Mouse (Mus musculus) thymus, postnatal 0 days (tissue): ENCODE data around the gene Rfc5. TPM values are rescaled to one million over a fixed set of nuclear protein-coding genes. Genes with fewer than 3 reads are reported as not detected.

Experiments used
- DNase-seq: peaks from one replicate; pipeline ENCODE4 v3.0.0-alpha.2; 2015; ENCODE audit warnings: low spot score
- polyA plus RNA-seq: library from polyadenylated mRNA; unstranded; fragments of >200 nt; fragmentation: Nextera tagmentation; extraction: Ambion mirVana; gene quantifications from 2 replicates; pipeline ENCODE4 v1.2.1, GENCODE M21; 2015

Gene Rfc5
- polyA plus RNA-seq, 1 experiment from 2014 or later: 95.8 TPM

DNA sequence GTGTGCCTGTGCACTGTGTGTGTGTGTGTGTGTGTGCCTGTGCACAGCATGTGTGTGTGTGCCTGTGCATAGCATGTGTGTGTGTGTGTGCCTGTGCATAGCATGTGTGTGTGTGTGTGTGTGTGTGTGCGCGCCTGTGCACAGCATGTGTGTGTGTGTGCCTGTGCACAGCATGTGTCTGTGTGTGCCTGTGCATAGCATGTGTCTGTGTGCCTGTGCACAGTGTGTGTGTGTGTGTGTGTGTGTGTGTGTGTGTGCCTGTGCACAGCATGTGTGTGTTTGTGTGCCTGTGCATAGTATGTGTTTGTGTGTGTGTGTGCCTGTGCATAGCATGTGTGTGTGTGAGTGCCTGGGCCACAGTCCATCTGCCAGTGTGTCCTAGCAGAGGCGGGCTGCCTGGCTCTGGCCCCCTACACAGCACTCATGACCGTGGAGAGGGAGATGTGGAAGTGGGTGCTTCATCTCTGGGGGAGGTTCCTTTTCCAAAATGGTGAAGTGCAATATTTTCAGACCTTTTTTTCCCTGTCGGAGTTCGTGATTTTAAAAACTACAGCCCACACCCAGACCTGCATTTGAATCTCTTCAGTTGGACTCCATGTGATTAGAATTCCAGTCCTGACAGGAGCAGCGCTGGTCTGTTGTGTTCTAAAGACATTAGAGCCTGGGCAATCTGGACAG lies 14.3 kb downstream of the Rfc5 start:
- DNase-seq: no peak

DNA sequence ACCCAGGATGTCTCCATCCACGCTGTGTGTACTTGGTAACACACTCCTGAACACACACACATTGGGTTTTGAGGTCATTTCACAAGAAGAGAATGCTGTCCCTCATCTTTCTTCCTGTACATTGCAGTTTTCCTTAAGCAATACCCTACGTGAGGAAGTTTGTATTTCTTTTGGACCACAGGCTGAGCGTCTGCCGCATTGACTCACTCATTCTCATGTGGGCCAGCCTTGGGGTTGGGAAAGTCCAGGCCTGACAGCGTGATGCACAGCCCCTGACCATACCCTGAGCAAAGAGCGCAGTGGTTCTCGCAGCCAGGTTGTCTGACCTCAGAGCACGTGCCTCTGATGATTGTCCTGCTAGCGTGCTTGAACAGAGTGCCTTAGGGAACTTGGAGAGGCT lies 15.4 kb downstream of the Rfc5 start:
- DNase-seq: no peak

- DNase-seq: no peak
Observed at GRCm38 (mm10) chr5:117370592-117370991, 18.3 kb downstream of the Rfc5 start.

DNA sequence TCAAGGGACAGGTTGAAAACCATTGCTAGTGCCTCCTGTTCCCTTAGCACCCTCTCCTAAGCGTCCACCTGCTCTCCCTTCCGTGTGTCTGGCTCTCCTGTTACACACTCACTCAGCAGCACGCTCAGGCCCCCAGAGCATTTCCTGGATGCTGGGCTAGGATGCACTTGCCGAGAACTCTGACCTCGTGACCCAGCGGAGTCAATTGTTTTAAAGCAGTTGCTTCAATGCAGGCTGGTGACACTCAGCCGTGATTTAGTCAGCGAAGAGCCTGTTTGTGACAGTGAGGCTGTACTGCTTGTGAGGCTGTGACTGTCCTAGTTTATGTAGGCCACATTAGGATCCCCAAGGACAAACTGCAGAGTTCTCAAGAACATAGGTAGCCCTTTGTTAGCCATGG lies 21.6 kb downstream of the Rfc5 start:
- no peak for DNase-seq

- DNase-seq: no peak
Observed at GRCm38 (mm10) chr5:117365904-117366561, 22.8 kb downstream of the Rfc5 start.

DNA sequence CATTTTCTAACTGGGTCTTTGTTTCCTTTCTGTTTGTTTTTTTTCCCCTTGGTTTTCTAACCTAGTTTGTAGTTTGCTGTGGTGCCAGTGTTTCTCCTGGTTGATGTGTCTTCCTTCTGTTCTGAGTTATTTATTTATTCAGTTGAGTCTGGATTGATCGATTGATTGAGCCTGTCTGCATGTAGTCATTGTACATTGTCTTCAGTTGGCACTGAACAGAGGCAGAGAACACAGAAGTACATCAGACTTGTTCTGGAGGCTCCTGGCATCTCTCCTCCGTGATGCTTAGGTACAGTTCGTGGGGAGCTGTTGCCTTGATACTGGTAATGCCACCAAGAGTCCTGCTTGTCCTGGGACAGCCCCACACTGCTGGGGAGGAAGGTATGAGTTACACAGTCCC lies 24.0 kb downstream of the Rfc5 start:
- no peak for DNase-seq

GRCm38 (mm10) chr5:117363066-117363782 lies 25.6 kb downstream of the Rfc5 start:
- DNase-seq: no peak

DNA sequence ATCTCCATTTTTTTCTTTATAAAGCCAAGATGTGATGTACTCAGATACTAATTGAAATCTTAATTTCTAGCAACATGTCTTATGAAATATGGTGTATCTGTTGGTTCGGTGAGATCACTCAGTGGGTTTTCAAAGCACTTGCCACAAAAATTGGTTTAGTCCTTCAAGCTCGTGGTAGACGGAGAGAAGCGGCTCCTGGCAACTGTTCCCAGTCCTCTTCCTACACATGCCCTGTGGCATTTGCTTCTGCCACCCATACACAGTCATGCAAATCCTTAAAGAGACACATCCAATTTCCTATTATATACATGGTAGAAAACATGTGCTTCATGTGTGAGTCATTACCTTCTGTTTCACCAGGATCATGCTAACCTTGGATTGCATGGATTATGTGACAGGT lies 27.3 kb downstream of the Rfc5 start:
- no peak for DNase-seq

DNA sequence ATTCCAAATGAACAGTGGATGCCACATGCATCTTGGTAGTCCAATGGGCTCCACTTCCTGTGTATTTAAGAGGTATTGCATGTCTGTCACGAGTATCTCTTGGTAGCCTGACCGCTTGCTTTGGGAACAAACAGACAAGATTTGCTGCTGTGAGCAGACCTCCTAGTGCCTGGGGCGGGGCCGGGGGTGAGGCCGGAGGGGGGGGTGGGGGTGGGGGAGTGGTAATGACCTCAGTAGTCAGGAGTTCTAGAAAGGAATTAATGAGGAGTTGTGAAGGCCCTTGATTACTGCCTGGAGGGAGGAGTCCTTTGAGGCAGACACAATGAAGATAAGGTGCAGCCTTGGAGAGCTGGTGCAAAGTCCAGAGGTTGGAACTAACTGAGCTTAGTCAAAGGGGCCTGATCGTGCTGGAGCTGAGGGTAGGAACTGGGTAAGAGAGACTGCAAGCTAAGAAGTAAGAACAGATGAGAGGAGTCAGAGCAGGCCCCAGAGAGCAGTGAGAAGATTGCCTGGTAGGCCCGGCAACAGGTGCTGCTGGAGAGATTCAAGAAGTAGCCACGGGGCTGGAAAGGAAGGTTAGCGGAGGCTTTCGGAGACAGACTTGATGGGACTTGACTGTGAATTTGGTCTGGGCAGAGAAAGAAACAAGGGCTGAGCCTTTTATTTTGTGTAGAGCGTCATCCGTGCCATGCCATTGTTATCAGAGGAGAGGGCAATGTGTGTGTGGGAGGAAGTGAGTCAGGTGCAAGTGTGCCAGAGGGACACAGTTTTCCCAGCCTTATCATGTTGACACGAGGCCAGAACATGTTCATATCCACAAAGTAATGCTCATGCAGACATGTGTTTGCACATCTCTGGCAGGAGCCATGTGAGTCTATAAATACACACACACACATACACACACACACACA lies 28.0 kb downstream of the Rfc5 start:
- DNase-seq: no peak

DNA sequence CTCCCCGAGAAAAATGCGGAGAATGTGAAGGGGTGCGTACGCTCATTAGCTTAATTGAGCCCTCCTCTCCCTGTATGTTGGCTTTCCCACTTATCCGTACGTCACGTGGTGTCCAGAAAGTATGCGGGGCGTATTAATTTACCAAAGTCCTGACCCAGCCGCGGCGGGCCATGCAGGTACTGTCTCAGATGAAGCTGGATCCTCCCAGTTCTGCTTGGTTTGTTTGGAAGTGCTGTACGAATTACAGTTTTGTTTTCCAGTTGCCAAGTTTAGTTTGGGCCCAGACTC lies 28.7 kb downstream of the Rfc5 start:
- DNase-seq: no peak

GRCm38 (mm10) chr5:117359497-117360227 lies 29.2 kb downstream of the Rfc5 start:
- peak; percentile 57 for DNase-seq

DNA sequence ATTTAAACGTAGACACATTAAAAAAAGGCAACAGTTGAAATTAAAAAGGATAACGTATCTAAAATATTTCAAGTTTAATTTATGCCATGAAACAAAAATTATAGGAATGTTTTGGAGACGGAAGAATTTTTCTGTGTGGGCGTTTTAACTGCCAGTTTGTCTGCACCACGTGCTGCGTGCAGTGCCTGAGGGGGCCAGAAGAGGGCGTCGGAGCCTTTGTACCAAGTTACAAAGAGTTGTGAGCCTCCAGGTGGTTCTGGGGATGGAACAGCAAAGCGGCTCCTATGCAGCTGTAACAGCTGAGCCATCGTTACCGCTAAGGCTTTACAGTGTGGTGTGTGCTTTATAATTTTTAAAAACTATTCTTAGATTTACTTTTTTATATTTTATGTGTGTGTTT lies 30.1 kb downstream of the Rfc5 start:
- DNase-seq: peak; percentile 87

GRCm38 (mm10) chr5:117358248-117358630 lies 30.6 kb downstream of the Rfc5 start:
- no peak for DNase-seq

DNA sequence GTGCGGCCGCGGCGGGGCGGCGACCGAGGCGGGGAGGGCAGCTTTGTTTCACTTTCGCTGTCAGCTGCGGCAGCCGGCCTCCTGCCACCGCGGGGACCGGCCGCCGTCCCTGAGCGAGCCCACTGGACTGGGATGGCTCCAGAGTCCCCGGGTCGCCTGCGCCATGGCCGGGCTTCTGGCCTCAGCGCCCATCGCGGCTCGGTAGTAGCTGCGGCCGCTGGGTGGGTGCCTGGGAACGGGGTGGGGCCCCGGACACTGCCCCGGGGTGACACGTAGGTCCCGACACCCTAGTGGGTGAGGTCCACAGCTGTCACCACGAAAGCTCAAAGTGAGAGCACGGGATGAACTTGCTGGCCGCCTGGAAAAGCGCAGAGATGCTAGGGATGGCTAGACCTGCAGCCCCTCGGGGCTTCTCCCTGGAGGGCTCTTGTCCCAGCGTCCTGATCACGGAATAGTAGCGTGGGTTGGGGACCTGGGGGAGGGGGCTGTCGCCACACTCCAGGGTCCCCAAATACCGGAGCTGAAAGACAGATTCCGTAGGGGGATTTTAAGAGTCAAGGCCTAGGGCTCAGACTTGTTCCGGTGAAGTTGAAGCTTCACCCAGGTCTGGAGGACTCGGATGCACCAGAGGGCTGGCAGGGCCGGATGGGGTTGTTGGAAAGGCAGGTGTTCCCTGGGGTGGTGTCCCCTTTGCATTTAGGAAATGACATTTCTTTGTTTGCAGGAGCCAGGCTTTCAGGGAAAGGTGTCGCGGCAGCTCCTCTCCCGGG lies 31.2 kb downstream of the Rfc5 start:
- peak; percentile 68 for DNase-seq

GRCm38 (mm10) chr5:117357129-117357477 lies 31.7 kb downstream of the Rfc5 start, which contains the start of gene Wsb2:
Wsb2 (plus strand) TSS chr5:117357304.
- DNase-seq: peak; percentile 75

DNA sequence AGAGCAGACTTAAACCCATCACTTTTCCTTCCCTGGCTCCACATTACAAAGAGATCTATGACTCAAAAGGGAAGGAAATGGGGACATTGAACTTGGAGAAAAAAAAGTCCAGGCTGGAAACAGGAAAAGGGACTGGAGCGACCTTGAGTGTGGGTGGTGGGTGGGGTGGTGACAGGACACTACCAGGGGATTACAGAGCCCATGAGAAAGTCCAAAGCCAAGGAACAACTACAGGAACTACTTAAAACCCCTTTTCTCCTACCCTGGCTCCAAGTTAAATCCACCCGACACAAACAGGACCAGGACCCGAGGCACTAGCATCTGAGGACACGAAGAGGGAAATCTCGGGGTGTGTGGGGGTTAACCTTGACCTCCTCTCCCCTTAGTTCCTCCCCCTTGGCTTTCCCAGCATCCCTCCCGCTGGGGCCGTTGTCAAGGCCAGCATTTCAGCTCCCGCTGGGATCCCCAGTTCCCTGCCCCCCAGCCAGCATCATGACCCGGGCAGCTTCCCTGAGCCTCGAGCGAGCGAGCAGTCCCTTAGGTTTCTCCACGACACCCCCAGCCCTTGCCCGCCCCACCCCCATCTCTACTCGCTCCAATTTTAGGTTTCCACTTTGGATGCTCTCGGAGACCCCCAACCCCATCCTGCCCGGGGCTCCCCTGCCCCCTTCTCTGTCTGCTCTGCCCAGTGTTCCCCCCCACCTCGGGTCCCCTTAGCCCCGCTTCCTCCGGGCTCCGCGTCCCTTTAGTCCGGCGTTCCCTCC lies 32.3 kb downstream of the Rfc5 start:
- no peak for DNase-seq

DNA sequence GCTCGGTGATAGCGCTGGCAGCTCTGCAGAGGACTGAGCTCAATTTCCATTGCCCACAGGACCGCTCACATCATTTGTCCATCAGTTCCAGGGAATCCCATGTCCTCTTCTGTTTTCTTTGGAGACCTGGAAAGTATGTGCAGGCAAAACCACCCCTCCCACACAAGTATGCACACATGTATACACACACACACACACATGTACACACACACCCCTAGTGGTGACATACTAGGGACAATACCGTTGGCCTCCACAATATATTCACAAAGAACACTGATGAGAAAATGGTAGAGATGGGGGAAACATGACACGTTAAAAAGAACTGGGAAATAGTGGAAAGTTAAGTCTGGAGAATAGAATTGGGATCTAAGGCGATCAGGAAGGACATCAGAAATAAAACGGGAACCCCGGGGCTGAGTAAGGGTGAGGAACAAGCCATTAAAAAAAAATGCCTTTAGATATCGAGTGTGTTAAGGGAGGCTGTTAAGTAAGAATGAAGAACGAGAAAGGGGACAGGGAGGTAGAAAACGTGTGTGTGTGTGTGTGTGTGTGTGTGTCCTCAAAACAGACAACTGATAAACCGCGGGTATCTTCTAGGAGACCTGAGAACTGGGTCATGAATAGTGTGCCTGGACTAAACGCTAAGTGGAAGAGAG lies 33.1 kb downstream of the Rfc5 start:
- DNase-seq: no peak

DNA sequence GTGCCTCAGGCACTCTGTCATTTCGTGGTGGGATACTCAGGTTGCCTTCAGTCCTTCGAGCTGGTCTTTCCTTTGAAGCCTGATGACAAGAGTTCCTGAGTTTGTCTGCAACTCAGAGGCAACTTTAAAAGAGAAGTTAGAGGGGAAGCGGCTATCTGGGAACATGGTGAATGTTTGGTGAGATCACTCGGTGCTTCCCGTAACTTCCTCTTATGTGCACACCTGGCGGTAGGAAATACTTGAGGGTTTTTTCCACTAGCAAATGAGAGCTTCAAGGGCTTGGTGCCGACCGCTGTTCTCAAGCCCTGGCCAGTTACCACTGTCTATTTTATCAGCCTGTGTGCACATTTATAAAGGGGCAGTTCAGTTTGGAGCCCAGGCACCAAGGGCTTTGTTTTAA lies 34.7 kb downstream of the Rfc5 start:
- DNase-seq: no peak

DNA sequence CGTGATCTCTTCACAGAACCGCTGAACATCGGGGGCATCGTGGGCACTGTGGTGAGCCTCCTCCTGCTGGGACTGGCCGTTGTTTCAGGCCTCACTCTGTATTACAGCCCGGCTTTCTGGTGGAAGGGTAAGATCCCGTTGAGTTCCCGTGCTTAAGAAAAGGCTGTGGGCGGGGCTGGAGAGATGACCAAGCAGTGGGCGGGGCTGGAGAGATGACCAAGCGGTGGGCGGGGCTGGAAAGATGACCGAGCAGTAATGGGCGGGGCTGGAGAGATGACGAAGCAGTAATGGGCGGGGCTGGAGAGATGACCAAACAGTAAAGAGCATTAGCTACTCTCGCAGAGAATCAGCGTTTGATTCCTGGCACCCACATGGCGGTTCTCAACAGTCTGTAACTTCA lies 40.6 kb downstream of the Rfc5 start:
- no peak for DNase-seq
